Mouse (Mus musculus) small intestine, adult 2 months (tissue): Measurements from ENCODE around the gene Col13a1. TPM values are rescaled to one million over a fixed set of nuclear protein-coding genes. Genes with fewer than 3 reads are reported as not detected.
A peak's percentile ranks its signal among the peaks of the same experiment; 100 is the strongest.

ENCODE experiments used
- H3K27ac ChIP-seq: fragments of 200-500 bp; 2 replicates; pipeline ENCODE4 v1.5.1; 2012; ENCODE audit warnings: low read depth, low read length, control low read depth, inconsistent platforms; ENCODE audit not compliant: insufficient read depth
- H3K27me3 ChIP-seq: fragments of 200-500 bp; 2 replicates; pipeline ENCODE4 v1.6.1; 2012; ENCODE audit warnings: mild to moderate bottlenecking, moderate library complexity, low read length, inconsistent platforms; ENCODE audit not compliant: control insufficient read depth, insufficient read depth
- H3K36me3 ChIP-seq: fragments of 200-500 bp; 2 replicates; pipeline ENCODE4 v1.6.1; 2012; ENCODE audit warnings: mild to moderate bottlenecking, low read length, control low read depth, inconsistent platforms; ENCODE audit not compliant: control insufficient read depth, insufficient read depth
- H3K4me1 ChIP-seq: fragments of 200-500 bp; 2 replicates; pipeline ENCODE4 v1.6.1; 2012; ENCODE audit warnings: low read length, inconsistent platforms, mixed read lengths; ENCODE audit not compliant: control insufficient read depth, insufficient read depth, insufficient read length
- H3K4me3 ChIP-seq: fragments of 200-500 bp; 2 replicates; pipeline ENCODE4 v1.5.1; 2012; ENCODE audit warnings: low read depth, mild to moderate bottlenecking, control low read depth, inconsistent platforms, low read length, moderate library complexity
- CTCF ChIP-seq: fragments of 200-500 bp; IDR thresholded peaks from 2 replicates; pipeline ENCODE4 v1.5.1; 2012; ENCODE audit warnings: low read depth, mild to moderate bottlenecking, control low read depth, inconsistent platforms, low read length, moderate library complexity, mixed read lengths; ENCODE audit not compliant: insufficient replicate concordance, insufficient read length; ENCODE audit errors: extremely low read depth
- POLR2A ChIP-seq: fragments of 200-500 bp; IDR thresholded peaks from 2 replicates; pipeline ENCODE4 v1.6.1; 2012; ENCODE audit warnings: low read depth, mild to moderate bottlenecking, control low read depth, inconsistent platforms, low read length, moderate library complexity
- WGBS: fragments of 180-500 bp; shearing (Covaris S2); methylation state at CpG from one replicate; pipeline ENCODE4 v1.1.7; 2018; 5-methylcytosine and 5-hydroxymethylcytosine counted together
- polyA plus RNA-seq: library from polyadenylated mRNA; depleted of rRNA; stranded (reverse); fragments of >200 nt; gene quantifications from 2 replicates; pipeline ENCODE4 v1.2.3, GENCODE M21; 2012

Gene Col13a1
- polyA plus RNA-seq, 1 experiment, result 2.1 TPM

- 0 out of 2 replicates have a peak, but pooled peaks have one; percentile 8 for TF ChIP-seq POLR2A
- TF ChIP-seq CTCF, result no peak
- Histone ChIP-seq H3K27ac (no peak overlapping the region), H3K4me1 (no peaks in the 10 kb centered on the region; the same call in 1 of the 2 replicates), H3K36me3 (no peaks in the 10 kb centered on the region), H3K4me3 (peak overlapping the region; percentile 54), H3K27me3 (peaks cover 31% of the 10 kb centered on the region)
- WGBS, result 2% methylated on average over 65 of the region's 65 CpGs
These were observed 619 bp downstream of the Col13a1 start for GRCm38 (mm10) chr10:61978112-61978865.

GRCm38 (mm10) chr10:61977392-61978096 lies 1.4 kb downstream of the Col13a1 start:
- WGBS, result 8% methylated on average over 18 of the region's 18 CpGs
- Histone ChIP-seq H3K4me3 (peak overlapping the region; percentile 54), H3K27ac (no peak overlapping the region), H3K27me3 (peaks cover 31% of the 10 kb centered on the region), H3K4me1 (no peaks in the 10 kb centered on the region; the same call in 1 of the 2 replicates), H3K36me3 (no peaks in the 10 kb centered on the region)
- TF ChIP-seq CTCF (no peak), POLR2A (no peak)

GRCm38 (mm10) chr10:61976987-61977386 lies 1.9 kb downstream of the Col13a1 start:
- 11% methylated on average over 6 of the region's 6 CpGs for WGBS
- H3K27ac ChIP-seq, result no peak overlapping the region

GRCm38 (mm10) chr10:61974581-61974980 lies 4.3 kb downstream of the Col13a1 start:
- Histone ChIP-seq H3K4me3 (no peak overlapping the region), H3K4me1 (no peaks in the 10 kb centered on the region; the same call in 1 of the 2 replicates), H3K36me3 (no peaks in the 10 kb centered on the region), H3K27me3 (peaks cover 23% of the 10 kb centered on the region), H3K27ac (no peak overlapping the region)
- 82% methylated on average over 2 of the region's 2 CpGs for WGBS
- TF ChIP-seq CTCF, result no peak
- no peak for TF ChIP-seq POLR2A

More at GRCm38 (mm10) chr10:61976987-61977386, 1.9 kb downstream of the Col13a1 start:
- H3K27me3 ChIP-seq, result peaks cover 31% of the 10 kb centered on the region
- no peaks in the 10 kb centered on the region for H3K36me3 ChIP-seq
- H3K4me1 ChIP-seq, result no peaks in the 10 kb centered on the region; the same call in 1 of the 2 replicates
- TF ChIP-seq POLR2A, result no peak
- no peak for TF ChIP-seq CTCF
- H3K4me3 ChIP-seq, result peak overlapping the region; percentile 24; the same call in 1 of the 2 replicates

- Histone ChIP-seq H3K36me3 (no peaks in the 10 kb centered on the region), H3K27me3 (peaks cover 5% of the 10 kb centered on the region), H3K4me3 (no peak overlapping the region), H3K4me1 (no peaks in the 10 kb centered on the region; the same call in 1 of the 2 replicates), H3K27ac (no peak overlapping the region)
- WGBS, result 13% methylated on average over 4 of the region's 4 CpGs
- TF ChIP-seq POLR2A (no peak), CTCF (no peak)
These were observed 6.9 kb downstream of the Col13a1 start for GRCm38 (mm10) chr10:61972041-61972440.

GRCm38 (mm10) chr10:61968003-61968553 lies 10.8 kb downstream of the Col13a1 start:
- Histone ChIP-seq H3K27ac (no peak overlapping the region), H3K36me3 (no peaks in the 10 kb centered on the region), H3K4me3 (no peak overlapping the region), H3K27me3 (no peaks in the 10 kb centered on the region), H3K4me1 (no peaks in the 10 kb centered on the region)
- TF ChIP-seq CTCF (no peak), POLR2A (no peak)
- 66% methylated on average over 7 of the region's 7 CpGs for WGBS

- H3K36me3 ChIP-seq, result no peaks in the 10 kb centered on the region
- no peak for TF ChIP-seq CTCF
- 66% methylated on average over 3 of the region's 3 CpGs for WGBS
- no peak overlapping the region for H3K4me3 ChIP-seq
- no peaks in the 10 kb centered on the region for H3K4me1 ChIP-seq
- H3K27ac ChIP-seq, result no peak overlapping the region
- no peaks in the 10 kb centered on the region for H3K27me3 ChIP-seq
These were observed 11.7 kb downstream of the Col13a1 start for GRCm38 (mm10) chr10:61967207-61967606.
